Mouse (Mus musculus) limb, embryonic 14.5 days (tissue): ENCODE measurements at regions not wholly inside any gene's neighbourhood (a gene's known extent, or its start where the extent isn't known, plus 50 kb on each side); places are given as distances from the start of the nearest gene placed in this dataset.
"Not testable (repeated sequence)": the region's sequence is repeated elsewhere in the genome, so short reads cannot be mapped to it uniquely, and the experiment has no call there.

Experiments used
- ATAC-seq: fragments of 200-750 bp; cut with Nextera tagmentation; 2 replicates; pipeline ENCODE4 v1.8.0; 2017; ENCODE audit warnings: low read depth, moderate number of reproducible peaks, moderate TSS enrichment; ENCODE audit not compliant: low FRiP score
- DNase-seq: peaks from one replicate; pipeline ENCODE4 v3.0.0-alpha.2; 2015; ENCODE audit warnings: low spot score
- H3K27ac ChIP-seq: fragments of 300-500 bp; sonication (generic); replicated peaks from 2 replicates; pipeline ENCODE4 v1.5.1; 2014; ENCODE audit warnings: low read depth, mild to moderate bottlenecking, low read length, moderate library complexity, mixed read lengths
- H3K27me3 ChIP-seq: fragments of 300-500 bp; sonication (generic); 2 replicates; pipeline ENCODE4 v1.6.1; 2014; ENCODE audit warnings: low read length, mixed read lengths; ENCODE audit not compliant: control insufficient read depth, insufficient read depth
- H3K36me3 ChIP-seq: fragments of 300-500 bp; sonication (generic); 2 replicates; pipeline ENCODE4 v1.6.1; 2014; ENCODE audit warnings: mild to moderate bottlenecking, low read length, moderate library complexity, mixed read lengths; ENCODE audit not compliant: control insufficient read depth, insufficient read depth
- H3K4me1 ChIP-seq: fragments of 300-500 bp; sonication (generic); 2 replicates; pipeline ENCODE4 v1.6.1; 2014; ENCODE audit warnings: antibody characterized with exemption, low read length, mixed read lengths; ENCODE audit not compliant: control insufficient read depth, insufficient read depth
- H3K4me2 ChIP-seq: fragments of 300-500 bp; sonication (generic); replicated peaks from 2 replicates; pipeline ENCODE4 v1.6.1; 2014; ENCODE audit warnings: low read depth, mild to moderate bottlenecking, low read length, moderate library complexity; ENCODE audit not compliant: severe bottlenecking
- H3K4me3 ChIP-seq: fragments of 300-500 bp; sonication (generic); replicated peaks from 2 replicates; pipeline ENCODE4 v1.5.1; 2014; ENCODE audit warnings: low read length
- H3K9ac ChIP-seq: fragments of 300-500 bp; sonication (generic); 2 replicates; pipeline ENCODE4 v1.6.1; 2014; ENCODE audit warnings: mild to moderate bottlenecking, low read depth, low read length, moderate library complexity; ENCODE audit not compliant: severe bottlenecking
- H3K9me3 ChIP-seq: fragments of 300-500 bp; sonication (generic); 2 replicates; pipeline ENCODE4 v1.6.1; 2016; ENCODE audit warnings: low read length; ENCODE audit not compliant: control insufficient read depth
- POLR2A ChIP-seq: fragments of 200-500 bp; IDR thresholded peaks from 2 replicates; pipeline ENCODE4 v1.8.0; 2012; ENCODE audit warnings: inconsistent platforms, mild to moderate bottlenecking, moderate library complexity, borderline replicate concordance; ENCODE audit not compliant: insufficient read depth, insufficient read length; ENCODE audit errors: extremely low read depth
- WGBS: fragments of 180-500 bp; shearing (Covaris S2); extraction: QIAGEN DNeasy Blood & Tissue Kit; methylation state at CpG from one replicate; pipeline ENCODE4 v1.1.7; 2014; 5-methylcytosine and 5-hydroxymethylcytosine counted together

- not testable (repeated sequence) for H3K4me1 ChIP-seq, H3K9ac ChIP-seq, H3K4me2 ChIP-seq, H3K27ac ChIP-seq, H3K4me3 ChIP-seq, H3K9me3 ChIP-seq, ATAC-seq, H3K27me3 ChIP-seq, H3K36me3 ChIP-seq
- DNase-seq: peak; percentile 17
- 86% methylated on average over 2 of the region's 2 CpGs for WGBS
Observed at GRCm38 (mm10) chr8:55347851-55348250, 393.2 kb downstream of the Gpm6a start.

- H3K27ac ChIP-seq, H3K4me1 ChIP-seq, H3K4me3 ChIP-seq, DNase-seq, H3K9me3 ChIP-seq, ATAC-seq, H3K9ac ChIP-seq, H3K27me3 ChIP-seq, H3K4me2 ChIP-seq, H3K36me3 ChIP-seq: not testable (repeated sequence)
- 86% methylated on average over 9 of the region's 11 CpGs for WGBS
Observed at GRCm38 (mm10) chr8:55359851-55360250, 405.2 kb downstream of the Gpm6a start.

- not testable (repeated sequence) for H3K27me3 ChIP-seq, H3K4me3 ChIP-seq, H3K4me2 ChIP-seq, H3K36me3 ChIP-seq, H3K4me1 ChIP-seq, H3K27ac ChIP-seq, DNase-seq, ATAC-seq, H3K9me3 ChIP-seq, H3K9ac ChIP-seq
- 96% methylated on average over 4 of the region's 6 CpGs for WGBS
Observed at GRCm38 (mm10) chr8:55367431-55367830, 412.8 kb downstream of the Gpm6a start.

GRCm38 (mm10) chr8:55397046-55397445 is 442.4 kb downstream of the Gpm6a start:
- Histone ChIP-seq H3K9ac (no peak overlapping the region), H3K27ac (no peak overlapping the region), H3K36me3 (no peaks in the 10 kb centered on the region), H3K27me3 (no peaks in the 10 kb centered on the region), H3K9me3 (no peaks in the 10 kb centered on the region), H3K4me3 (no peak overlapping the region), H3K4me1 (peaks cover 4% of the 10 kb centered on the region; the same call in 1 of the 2 replicates), H3K4me2 (no peak overlapping the region)
- TF ChIP-seq POLR2A: no peak
- ATAC-seq (peak; percentile 50; the same call in 1 of the 2 replicates), DNase-seq (peak; percentile 13)
- 11% methylated on average over 2 of the region's 2 CpGs for WGBS

- Histone ChIP-seq H3K27me3 (no peaks in the 10 kb centered on the region), H3K9ac (no peak overlapping the region), H3K4me2 (no peak overlapping the region), H3K36me3 (no peaks in the 10 kb centered on the region), H3K27ac (no peak overlapping the region), H3K4me3 (no peak overlapping the region), H3K4me1 (peaks cover 4% of the 10 kb centered on the region; the same call in 1 of the 2 replicates), H3K9me3 (no peaks in the 10 kb centered on the region)
- no peak for TF ChIP-seq POLR2A
- no peak for DNase-seq
- no peak for ATAC-seq
Observed at GRCm38 (mm10) chr8:55398331-55398730, 443.7 kb downstream of the Gpm6a start.

GRCm38 (mm10) chr8:55400412-55400811 is 445.8 kb downstream of the Gpm6a start:
- 82% methylated on average over 3 of the region's 3 CpGs for WGBS
- ATAC-seq: no peak
- H3K4me1 ChIP-seq: peaks cover 4% of the 10 kb centered on the region; the same call in 1 of the 2 replicates

GRCm38 (mm10) chr8:55406903-55407302 is 452.3 kb downstream of the Gpm6a start:
- ATAC-seq, H3K36me3 ChIP-seq, H3K4me2 ChIP-seq, H3K9ac ChIP-seq, H3K27ac ChIP-seq, H3K27me3 ChIP-seq, H3K4me3 ChIP-seq, DNase-seq, H3K9me3 ChIP-seq, H3K4me1 ChIP-seq: not testable (repeated sequence)
- WGBS: 7% methylated on average over 1 of the region's 1 CpGs

More at GRCm38 (mm10) chr8:55400412-55400811, 445.8 kb downstream of the Gpm6a start:
- no peak overlapping the region for H3K4me2 ChIP-seq
- H3K9me3 ChIP-seq: no peaks in the 10 kb centered on the region
- H3K27me3 ChIP-seq: no peaks in the 10 kb centered on the region
- no peak overlapping the region for H3K27ac ChIP-seq
- no peak overlapping the region for H3K9ac ChIP-seq
- H3K4me3 ChIP-seq: no peak overlapping the region
- TF ChIP-seq POLR2A: no peak
- no peak for DNase-seq
- no peaks in the 10 kb centered on the region for H3K36me3 ChIP-seq
